Mouse (Mus musculus): ENCODE data around the gene Pnkd.

DNA sequence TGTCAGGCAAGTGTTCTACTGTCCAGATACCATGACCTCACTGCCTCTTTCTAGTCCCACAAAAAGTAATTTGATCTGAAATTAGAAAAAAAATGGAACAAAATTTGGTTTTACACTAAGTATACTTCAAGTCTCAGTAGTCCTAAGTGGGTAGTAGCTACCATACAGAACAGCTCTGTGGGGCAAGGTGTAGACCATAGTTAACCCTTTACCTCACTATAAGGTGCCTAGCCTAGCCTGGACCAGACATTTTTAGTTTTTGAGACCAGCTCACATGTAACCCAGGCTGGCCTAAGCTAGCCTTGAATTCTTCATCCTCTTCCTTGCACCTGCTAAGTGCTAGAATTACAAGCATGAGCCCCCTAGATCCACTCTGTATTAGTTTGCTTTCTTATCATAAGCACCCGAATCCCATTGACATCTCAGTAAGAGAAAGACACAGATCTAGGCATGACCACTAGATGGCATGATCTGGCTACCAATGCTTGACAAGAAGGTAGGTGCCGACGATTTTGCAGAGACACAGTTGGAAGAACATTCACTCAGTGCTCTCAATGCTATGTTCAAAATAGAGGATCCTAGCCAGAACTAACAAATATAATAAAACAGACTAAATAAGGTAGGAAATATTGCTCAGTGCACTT is 28.4 kb downstream of the Pnkd start:
- TF ChIP-seq POLR2A (IDR thresholded peaks at IDR 0.05; ENCODE audit: insufficient read depth, low read depth, low read length) (no peak), CTCF (IDR thresholded peaks at IDR 0.05; ENCODE audit: insufficient read depth, low read depth, low read length) (no peak)
